Mouse (Mus musculus) macrophage (primary cell): ENCODE data around the gene Camta1. TPM values are rescaled to one million over a fixed set of nuclear protein-coding genes. Genes with fewer than 3 reads are reported as not detected.

Experiments used
- H3K27ac ChIP-seq: fragments of 350-480 bp; formaldehyde crosslinking; 2 replicates; pipeline ENCODE4 v1.9.0; 2021
- H3K36me3 ChIP-seq: fragments of 350-480 bp; formaldehyde crosslinking; 2 replicates; pipeline ENCODE4 v1.9.0; 2021; ENCODE audit errors: inconsistent target
- H3K4me3 ChIP-seq: fragments of 350-480 bp; formaldehyde crosslinking; 2 replicates; pipeline ENCODE4 v1.9.0; 2021; ENCODE audit errors: inconsistent target
- H3K79me2 ChIP-seq: fragments of 350-480 bp; formaldehyde crosslinking; 2 replicates; pipeline ENCODE4 v1.9.0; 2021; ENCODE audit errors: inconsistent target
- WGBS: methylation state at CpG from one replicate; pipeline ENCODE4 v1.1.7; 2026; ENCODE audit warnings: inconsistent platforms; ENCODE audit not compliant: missing documents; 5-methylcytosine and 5-hydroxymethylcytosine counted together
- polyA plus RNA-seq: library from polyadenylated mRNA; stranded (reverse); fragments of 250-400 nt; gene quantifications from 3 replicates; pipeline ENCODE4 v1.2.4, GENCODE M21; 2018; ENCODE audit warnings: inconsistent platforms

The Camta1 gene
- polyA plus RNA-seq, 1 experiment from 2014 or later = 8.7 TPM

DNA sequence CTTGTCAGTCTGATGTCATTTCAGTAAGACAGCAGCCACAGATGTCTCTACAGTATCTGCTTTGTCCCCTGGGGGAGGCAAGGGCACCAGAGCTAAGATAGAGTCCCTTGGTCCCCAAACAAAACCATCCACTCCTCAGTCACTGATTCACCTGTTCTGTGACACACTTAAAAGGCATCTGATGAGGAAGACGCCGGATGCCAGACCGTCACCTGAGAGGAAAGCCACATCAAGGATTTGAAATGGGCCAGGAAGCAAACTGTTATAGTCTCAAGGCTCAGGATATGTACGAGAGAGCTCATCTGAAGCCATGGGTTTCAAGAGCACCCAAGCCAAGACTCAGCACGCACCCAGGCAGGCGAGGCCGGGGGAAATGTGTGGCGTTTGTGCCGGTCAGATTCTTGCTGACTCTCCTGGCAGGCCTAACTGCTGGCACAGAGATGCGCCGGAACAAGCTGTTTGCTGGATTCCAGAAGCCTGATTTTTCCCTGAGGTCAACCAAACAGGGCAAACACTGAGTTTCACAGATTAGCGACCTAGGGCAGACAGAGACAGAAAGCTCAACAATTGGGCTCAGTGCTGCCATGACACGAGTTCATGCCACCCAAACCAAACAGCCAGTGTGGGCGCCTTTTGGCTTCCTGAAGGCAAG, 958.5 kb downstream of the Camta1 start:
- no peak overlapping the region for H3K4me3 ChIP-seq
- peaks cover 63% of the 10 kb centered on the region for H3K36me3 ChIP-seq
- H3K27ac ChIP-seq = no peak overlapping the region
- peaks cover 12% of the 10 kb centered on the region for H3K79me2 ChIP-seq
- 91% methylated on average over 14 of the region's 14 CpGs for WGBS

DNA sequence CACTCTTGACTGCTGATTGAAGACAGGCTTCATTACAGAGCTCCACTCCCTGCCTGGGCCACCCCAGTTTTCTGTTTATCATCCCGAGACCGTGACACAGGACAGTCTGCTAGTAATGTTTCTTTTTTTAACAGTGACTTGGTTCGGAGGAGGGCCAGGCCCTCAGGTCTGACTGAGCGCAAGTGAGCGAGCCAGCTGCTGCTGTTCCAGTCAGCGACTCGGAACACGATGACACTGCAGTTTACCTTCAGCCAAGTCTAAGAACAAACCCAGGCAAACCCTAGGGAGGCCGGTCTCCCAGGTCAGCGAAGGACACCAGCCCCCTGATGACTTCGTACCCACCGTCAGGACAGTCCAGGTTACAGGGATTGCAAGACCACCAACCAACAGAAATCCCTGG, 959.6 kb downstream of the Camta1 start:
- no peak overlapping the region for H3K4me3 ChIP-seq
- peaks cover under 1% of the 10 kb centered on the region; the same call in 1 of the 2 replicates for H3K79me2 ChIP-seq
- H3K27ac ChIP-seq = no peak overlapping the region
- 93% methylated on average over 12 of the region's 12 CpGs for WGBS
- H3K36me3 ChIP-seq = peaks cover 73% of the 10 kb centered on the region

DNA sequence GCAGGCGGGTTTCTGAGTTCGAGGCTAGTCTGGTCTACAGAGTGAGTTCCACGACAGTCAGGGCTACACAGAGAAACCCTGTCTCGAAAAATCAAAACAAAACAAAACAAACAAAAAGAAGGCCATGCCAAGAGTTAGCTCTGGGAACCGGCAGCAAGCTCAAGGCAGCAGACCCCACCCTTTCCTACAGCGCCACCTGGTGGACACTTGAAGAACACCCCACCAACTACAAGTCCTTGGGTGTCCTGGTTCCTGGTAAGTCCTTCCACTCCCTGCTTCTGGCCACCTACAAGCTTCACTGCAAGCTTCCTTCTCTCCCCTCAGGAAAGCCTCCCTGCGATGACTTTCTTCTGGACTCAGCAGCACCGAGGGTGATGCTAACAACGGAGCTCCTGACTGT, 960.0 kb downstream of the Camta1 start:
- WGBS = 56% methylated on average over 9 of the region's 9 CpGs
- Histone ChIP-seq H3K36me3 (peaks cover 70% of the 10 kb centered on the region), H3K4me3 (no peak overlapping the region), H3K27ac (no peak overlapping the region), H3K79me2 (no peaks in the 10 kb centered on the region)

DNA sequence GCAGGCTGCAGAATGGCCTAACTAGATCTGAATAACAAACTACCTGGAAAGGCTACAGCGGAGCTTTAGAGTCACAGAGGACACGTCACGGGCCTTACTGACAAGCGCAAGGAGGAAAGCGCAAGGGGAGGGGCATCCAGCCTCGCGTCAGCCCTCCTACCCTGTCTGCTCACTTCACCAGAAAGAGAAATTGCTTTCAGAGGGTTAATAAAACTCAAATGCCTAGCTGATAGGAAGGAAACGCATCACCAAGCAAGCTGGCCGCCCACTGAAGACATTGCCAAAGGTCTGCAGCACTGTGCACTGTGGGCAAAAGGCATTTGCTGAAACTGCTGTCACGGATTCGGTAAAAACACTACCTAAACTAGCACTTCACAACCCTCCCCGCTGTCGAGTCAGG, 961.2 kb downstream of the Camta1 start:
- no peak overlapping the region for H3K4me3 ChIP-seq
- WGBS = 97% methylated on average over 12 of the region's 13 CpGs
- no peaks in the 10 kb centered on the region for H3K79me2 ChIP-seq
- H3K36me3 ChIP-seq = peaks cover 61% of the 10 kb centered on the region
- H3K27ac ChIP-seq = no peak overlapping the region

DNA sequence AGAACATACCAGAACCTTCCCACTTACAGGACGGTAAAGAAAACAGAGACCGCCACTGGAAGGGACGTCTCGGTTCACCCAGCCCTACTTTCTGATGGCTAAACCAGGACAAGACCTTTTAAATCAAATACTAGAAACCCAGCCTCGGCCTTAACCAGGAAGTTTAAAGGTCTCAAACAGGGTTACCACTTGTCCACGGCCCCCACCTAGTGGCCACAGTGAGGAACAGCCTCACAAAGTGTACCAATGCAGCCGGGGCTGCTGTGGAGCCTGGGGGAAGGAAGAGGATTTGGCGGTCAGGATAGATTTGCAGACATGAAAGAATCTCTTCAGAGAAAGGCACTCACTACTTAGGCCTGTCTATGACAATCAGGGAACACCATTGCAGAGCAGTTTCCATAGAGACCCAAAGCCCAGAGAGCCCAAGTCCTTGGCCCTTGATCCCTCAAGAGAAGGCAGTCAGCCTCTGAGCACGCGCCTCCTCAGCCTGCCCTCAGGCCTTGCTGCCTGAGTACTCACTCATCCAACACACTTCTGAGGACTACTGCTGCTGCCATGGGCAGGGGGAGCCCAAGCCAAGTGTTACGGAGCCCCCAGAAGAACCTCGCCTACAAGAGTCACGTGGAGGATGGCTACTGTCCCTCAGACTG, 962.8 kb downstream of the Camta1 start:
- WGBS = 61% methylated on average over 13 of the region's 13 CpGs

DNA sequence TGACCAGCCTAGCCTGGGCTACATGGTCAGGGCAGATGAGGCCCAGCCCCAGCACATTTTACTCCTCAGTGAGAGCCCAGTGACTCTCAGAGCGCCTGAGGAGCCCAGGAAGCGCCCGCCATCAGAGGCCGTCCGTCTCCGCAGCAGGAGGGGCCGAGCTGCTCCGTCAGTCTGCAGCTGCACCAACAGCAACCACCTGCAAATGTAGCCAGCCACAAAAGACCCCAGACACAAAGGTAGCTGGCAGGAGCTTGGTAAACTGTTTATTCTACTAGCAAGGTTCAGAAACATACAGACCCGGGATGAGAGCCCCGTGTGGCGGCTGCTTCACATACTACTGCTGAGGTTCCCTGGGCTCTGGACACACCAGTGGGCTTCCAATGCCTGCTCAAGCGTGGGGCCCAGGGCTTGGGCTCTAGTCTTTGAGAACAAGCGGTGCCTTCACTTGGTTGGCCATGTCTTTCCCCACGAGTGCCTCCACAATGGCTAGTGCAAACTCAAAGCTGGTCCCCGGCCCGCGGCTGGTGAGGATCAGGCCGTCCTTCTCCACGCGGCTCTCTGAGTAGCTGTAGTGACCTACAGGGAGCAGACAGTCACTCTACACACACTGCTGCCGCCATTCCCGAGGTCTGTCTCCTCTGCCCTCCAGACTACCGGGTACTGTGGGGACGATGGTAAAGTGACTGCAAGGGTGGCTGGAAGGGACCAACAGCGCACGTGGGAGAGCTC, 964.6 kb downstream of the Camta1 start:
- no peak overlapping the region for H3K4me3 ChIP-seq
- no peak overlapping the region for H3K27ac ChIP-seq
- peaks cover 35% of the 10 kb centered on the region for H3K36me3 ChIP-seq
- whole genome bisulfite sequencing = 97% methylated on average over 26 of the region's 26 CpGs
- H3K79me2 ChIP-seq = no peaks in the 10 kb centered on the region

More for the DNA sequence above, 962.8 kb downstream of the Camta1 start:
- no peaks in the 10 kb centered on the region for H3K79me2 ChIP-seq
- no peak overlapping the region for H3K4me3 ChIP-seq
- peaks cover 51% of the 10 kb centered on the region for H3K36me3 ChIP-seq
- H3K27ac ChIP-seq = no peak overlapping the region

DNA sequence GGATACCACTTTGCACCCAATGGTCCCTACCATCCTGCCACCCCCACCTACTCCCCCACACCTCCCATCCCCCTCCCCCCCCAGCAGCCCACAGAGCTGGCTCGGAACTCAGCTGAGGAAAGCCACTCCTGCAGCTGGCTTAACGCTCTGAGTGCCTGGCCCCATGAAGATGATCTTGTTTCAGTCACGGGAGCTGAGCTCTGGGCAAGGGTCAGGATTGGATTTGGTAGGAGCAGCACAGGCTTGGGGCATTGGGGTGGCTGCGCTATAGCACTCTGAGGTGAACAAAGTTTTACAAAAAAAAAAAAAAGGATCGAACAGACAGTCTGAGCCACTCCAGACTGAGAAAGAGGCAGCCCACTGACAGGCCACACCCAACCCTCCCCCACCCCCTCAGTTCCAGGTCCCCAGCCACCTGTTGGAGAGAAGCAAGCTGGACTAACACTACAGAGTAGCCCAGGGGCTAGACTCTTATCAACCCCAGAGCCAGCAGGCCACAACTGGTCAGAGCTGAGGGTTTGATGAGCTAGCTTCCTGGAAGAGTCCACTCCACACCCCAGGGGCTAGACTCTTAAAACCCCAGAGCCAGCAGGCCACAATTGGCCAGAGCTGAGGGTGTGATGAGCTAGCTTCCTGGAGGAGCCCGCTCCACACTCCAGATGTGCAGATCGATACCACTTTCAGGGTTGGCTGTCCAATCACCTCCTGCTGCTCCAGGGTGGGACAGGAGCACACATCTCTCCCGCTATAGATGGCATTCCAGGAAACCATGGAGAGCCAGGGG, 966.8 kb downstream of the Camta1 start:
- Histone ChIP-seq H3K4me3 (no peak overlapping the region), H3K36me3 (peaks cover 24% of the 10 kb centered on the region), H3K79me2 (no peaks in the 10 kb centered on the region), H3K27ac (no peak overlapping the region)
- 83% methylated on average over 7 of the region's 8 CpGs for WGBS

DNA sequence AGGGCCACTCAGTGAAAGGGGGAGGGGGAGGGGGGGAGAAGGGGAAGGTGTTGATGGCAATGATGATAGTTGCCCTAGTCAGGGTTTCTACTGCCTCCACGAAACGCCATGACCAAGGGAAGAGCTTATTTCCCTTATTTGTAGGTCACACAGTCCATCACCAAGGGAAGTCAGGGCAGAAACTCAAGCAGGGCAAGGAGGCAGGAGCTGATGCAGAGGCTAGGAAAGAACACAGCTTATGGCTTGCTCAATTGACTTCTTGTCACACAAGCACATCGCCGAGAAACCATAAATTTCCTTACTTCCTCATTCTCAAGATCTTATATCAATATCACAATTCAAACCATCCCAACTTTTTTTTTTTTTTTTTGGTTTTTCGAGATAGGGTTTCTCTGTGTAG, 970.4 kb downstream of the Camta1 start:
- H3K27ac ChIP-seq = no peak overlapping the region
- H3K36me3 ChIP-seq = no peaks in the 10 kb centered on the region
- no peaks in the 10 kb centered on the region for H3K79me2 ChIP-seq
- WGBS = 7% methylated on average over 4 of the region's 5 CpGs
- H3K4me3 ChIP-seq = no peak overlapping the region

DNA sequence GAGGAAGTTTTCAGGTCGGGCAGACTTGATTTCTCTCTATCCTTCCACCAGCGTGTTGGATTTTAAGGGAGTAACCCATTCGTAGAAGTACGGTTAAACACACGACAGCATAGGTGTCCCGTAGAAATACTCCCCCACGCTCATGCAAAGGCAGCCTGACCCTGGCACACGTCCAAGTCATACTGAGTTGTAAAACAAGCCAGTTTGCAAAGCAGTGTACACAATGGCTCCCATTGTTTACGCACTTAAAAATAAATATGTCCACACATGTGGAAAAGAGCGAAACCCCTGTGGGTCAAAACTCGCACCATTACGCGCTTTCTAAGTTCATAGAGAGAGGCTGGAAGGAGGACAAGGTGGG, 971.7 kb downstream of the Camta1 start:
- Histone ChIP-seq H3K36me3 (no peaks in the 10 kb centered on the region), H3K4me3 (no peak overlapping the region), H3K79me2 (no peaks in the 10 kb centered on the region), H3K27ac (no peak overlapping the region)
- WGBS = 93% methylated on average over 13 of the region's 13 CpGs

DNA sequence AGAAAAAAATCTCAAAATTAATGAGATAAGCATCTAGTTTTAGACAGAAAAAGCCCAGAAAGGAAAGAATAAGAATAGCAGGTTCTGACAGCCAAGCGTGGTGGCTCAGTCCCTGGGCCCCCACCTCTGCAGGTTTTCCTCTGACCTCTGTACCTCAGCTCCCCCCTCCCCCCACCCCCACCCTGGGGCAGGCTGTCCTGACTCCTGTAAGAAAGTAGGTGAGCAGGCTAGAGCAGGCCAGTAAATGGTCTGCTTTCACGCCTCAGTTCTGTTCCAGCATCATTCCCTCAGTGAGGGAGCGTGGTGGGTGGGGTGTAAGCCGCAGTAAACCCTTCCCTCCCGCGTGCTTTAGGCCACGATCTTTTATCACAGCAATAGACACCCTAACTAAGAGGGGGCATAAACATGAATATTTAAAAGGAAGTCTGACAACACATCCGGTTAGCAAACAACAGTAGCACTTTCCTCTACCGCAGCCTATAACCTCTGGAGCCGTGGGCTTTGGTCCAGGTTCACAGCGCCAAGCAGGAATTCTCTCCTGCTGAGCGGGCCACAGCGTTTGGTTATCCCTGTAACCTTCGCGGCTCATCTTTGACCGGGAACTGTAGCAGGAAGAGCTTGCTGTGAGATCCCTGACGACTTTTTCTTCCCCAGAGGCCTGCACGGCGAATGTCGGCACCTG, 972.3 kb downstream of the Camta1 start:
- no peak overlapping the region for H3K4me3 ChIP-seq
- no peaks in the 10 kb centered on the region for H3K36me3 ChIP-seq
- H3K79me2 ChIP-seq = no peaks in the 10 kb centered on the region
- 73% methylated on average over 20 of the region's 20 CpGs for WGBS
- H3K27ac ChIP-seq = no peak overlapping the region

DNA sequence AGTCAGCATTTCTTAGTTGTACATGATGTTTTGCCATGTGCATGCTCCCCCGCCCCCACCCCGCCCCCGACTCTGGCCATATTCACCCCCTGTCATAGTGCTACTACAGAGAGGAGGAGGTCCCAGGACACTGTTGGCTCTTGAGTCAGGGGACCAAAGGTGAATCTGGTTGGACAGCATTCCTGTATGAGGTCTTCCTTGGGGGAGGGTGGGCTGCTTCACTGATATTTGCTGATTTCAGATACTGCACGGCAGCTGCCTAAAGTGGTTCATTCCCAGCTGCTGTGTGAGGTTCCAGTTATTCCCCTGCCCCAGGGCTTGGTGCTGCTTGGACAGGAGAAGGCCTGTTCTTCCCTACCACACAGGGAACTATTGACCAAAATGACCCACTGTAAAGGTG, 973.2 kb downstream of the Camta1 start:
- Histone ChIP-seq H3K79me2 (no peaks in the 10 kb centered on the region), H3K4me3 (no peak overlapping the region), H3K36me3 (no peaks in the 10 kb centered on the region), H3K27ac (no peak overlapping the region)
- WGBS = 93% methylated on average over 4 of the region's 4 CpGs

DNA sequence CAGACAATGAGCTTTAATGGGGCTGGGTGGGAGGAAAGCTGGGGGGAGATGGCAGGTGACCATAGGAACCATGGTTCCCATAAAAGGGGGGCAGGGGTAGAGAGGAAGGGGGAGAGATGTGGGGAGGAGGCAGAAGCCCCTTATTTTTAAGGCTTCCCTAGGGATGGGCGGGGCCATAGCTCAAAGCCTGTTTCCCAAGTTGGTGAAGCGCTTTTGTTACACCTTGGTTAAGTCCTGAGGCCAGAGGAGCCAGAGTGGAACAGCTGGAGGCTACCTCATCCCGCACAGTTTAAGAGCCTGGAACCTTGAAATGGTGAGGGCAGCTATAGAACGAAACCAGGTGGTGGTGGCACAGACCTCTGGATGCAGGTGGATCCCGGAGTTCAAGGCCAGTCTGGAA, 973.8 kb downstream of the Camta1 start:
- no peaks in the 10 kb centered on the region for H3K36me3 ChIP-seq
- H3K27ac ChIP-seq = no peak overlapping the region
- 89% methylated on average over 3 of the region's 5 CpGs for WGBS
- no peak overlapping the region for H3K4me3 ChIP-seq
- H3K79me2 ChIP-seq = no peaks in the 10 kb centered on the region

DNA sequence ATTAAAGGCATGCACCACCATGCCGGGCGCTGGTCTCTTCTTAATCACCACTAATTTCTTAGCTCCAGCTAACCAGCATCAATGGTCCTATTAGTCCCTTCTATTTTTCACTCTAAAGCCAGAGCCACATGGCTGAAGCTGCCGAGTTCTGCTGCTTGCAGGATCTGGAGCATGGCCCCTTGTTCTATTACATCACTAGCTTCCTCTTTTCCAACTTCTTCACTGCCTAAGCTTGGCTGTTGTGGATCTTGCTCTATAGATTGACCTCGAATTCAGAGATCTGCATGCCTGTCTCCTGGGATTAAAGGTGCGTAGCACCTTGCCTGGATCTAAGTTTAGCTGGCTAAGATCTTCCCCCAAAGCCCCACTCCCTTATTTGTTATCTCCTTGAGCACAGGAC, 979.0 kb downstream of the Camta1 start:
- Histone ChIP-seq H3K27ac (no peak overlapping the region), H3K4me3 (no peak overlapping the region), H3K79me2 (no peaks in the 10 kb centered on the region), H3K36me3 (no peaks in the 10 kb centered on the region)
- WGBS = 59% methylated on average over 5 of the region's 5 CpGs

DNA sequence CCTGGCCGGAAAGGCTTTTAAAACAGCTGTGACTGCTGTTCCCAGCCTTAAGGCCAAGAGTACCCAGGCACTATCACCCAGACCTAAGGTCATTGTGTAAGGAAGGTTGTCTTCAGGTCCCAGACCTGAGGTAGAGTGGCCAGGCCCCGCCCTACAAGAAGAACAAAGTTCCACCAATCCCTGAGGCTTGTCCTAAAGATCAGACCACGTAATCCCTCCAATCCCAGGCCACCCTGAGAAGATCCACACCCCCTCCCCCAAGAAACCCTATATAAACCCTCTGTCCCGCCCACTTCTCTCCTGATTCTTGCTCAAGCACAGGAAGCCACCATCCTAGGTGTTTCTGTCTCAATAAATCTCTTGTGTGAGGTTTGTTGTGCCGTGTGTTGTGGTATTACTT, 981.3 kb downstream of the Camta1 start:
- WGBS = 92% methylated on average over 4 of the region's 5 CpGs
- no peaks in the 10 kb centered on the region for H3K36me3 ChIP-seq
- no peaks in the 10 kb centered on the region for H3K79me2 ChIP-seq
- no peak overlapping the region for H3K27ac ChIP-seq
- no peak overlapping the region for H3K4me3 ChIP-seq
